20 mouse cellular contexts compared by ENCODE assay signal in the genomic region with DNA sequence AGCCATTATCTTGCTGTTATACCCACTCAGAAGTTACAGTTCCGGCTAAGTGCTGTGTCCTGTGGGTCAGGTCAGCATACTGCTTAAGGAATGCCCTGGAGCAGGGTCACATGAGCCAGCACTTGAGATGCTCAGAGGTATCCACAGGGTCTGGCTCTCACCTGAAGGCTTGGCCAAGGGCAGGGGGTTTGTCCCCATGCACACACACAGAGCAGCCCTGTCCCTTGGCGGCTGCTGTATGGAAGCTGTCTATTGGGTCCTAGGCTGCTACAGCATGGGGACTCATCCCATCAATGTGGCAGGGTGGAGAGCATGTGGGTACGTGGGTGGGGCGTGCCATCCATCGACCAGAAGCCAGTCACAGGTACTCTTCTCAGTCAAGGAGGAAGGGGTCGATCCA.
"Had no signal": no experiment of that assay in that cellular context is flagged by ENCODE, and none has a peak within 500 bp of the region (broad histone marks: within the 10 kb centered on the region; RNA-seq: fewer than 3 reads in every experiment).

No protein-coding gene starts in this region.

- H3K36me3 ChIP-seq: kidney, embryonic 15.5 days; limb, embryonic 12.5 days; limb, embryonic 15.5 days; liver, embryonic 15.5 days; lung, embryonic 15.5 days; midbrain, embryonic 10.5 days; midbrain, embryonic 13.5 days; neural tube, embryonic 13.5 days had no signal

- H3K4me1 ChIP-seq: kidney, embryonic 15.5 days; limb, embryonic 12.5 days; limb, embryonic 15.5 days; liver, embryonic 15.5 days; lung, embryonic 15.5 days; megakaryocyte, embryonic 14.5 days; midbrain, embryonic 10.5 days; midbrain, embryonic 13.5 days; neural tube, embryonic 13.5 days had no signal

- DNase-seq: kidney, postnatal 14 days; kidney, postnatal 4 days; left cerebral cortex, postnatal 4 days; lung, adult 18-20 months; lung, postnatal 10 days; lung, postnatal 36 days; thymus, adult 18-20 months; thymus, postnatal 36 days had no signal

- H3K27me3 ChIP-seq: midbrain, embryonic 13.5 days had no signal

- H3K9ac ChIP-seq: kidney, embryonic 15.5 days; limb, embryonic 12.5 days; limb, embryonic 15.5 days; liver, embryonic 15.5 days; lung, embryonic 15.5 days; midbrain, embryonic 13.5 days; neural tube, embryonic 13.5 days had no signal

- H3K4me2 ChIP-seq: kidney, embryonic 15.5 days; limb, embryonic 12.5 days; limb, embryonic 15.5 days; liver, embryonic 11.5 days; liver, embryonic 15.5 days; lung, embryonic 15.5 days; midbrain, embryonic 13.5 days; neural tube, embryonic 13.5 days had no signal

- H3K27ac ChIP-seq: kidney, embryonic 15.5 days; limb, embryonic 12.5 days; limb, embryonic 15.5 days; liver, embryonic 15.5 days; lung, embryonic 15.5 days; midbrain, embryonic 10.5 days; midbrain, embryonic 13.5 days; neural tube, embryonic 13.5 days had no signal

- H3K4me3 ChIP-seq: kidney, embryonic 15.5 days; limb, embryonic 12.5 days; limb, embryonic 15.5 days; liver, embryonic 15.5 days; lung, embryonic 15.5 days; megakaryocyte, embryonic 14.5 days; midbrain, embryonic 10.5 days; midbrain, embryonic 13.5 days; myocyte; neural tube, embryonic 13.5 days had no signal

- ATAC-seq: midbrain, embryonic 13.5 days; midbrain, embryonic 16.5 days had no signal

- H3K9me3 ChIP-seq: kidney, embryonic 15.5 days; limb, embryonic 12.5 days; limb, embryonic 15.5 days; liver, embryonic 15.5 days; lung, embryonic 15.5 days; midbrain, embryonic 10.5 days; midbrain, embryonic 13.5 days; neural tube, embryonic 13.5 days had no signal
